Mouse (Mus musculus) G1E-ER4 (cell line): Measurements from ENCODE around the gene Wdr46. TPM values are rescaled to one million over a fixed set of nuclear protein-coding genes. Genes with fewer than 3 reads are reported as not detected.

Experiments used
- GATA1 ChIP-seq: IDR thresholded peaks from one replicate; pipeline ENCODE4 v1.8.0; 2012; ENCODE audit warnings: low read length, inconsistent platforms
- polyA plus RNA-seq: library from polyadenylated mRNA; stranded (reverse); fragments of >175 nt; gene quantifications from 2 replicates; pipeline ENCODE4 v1.2.3, GENCODE M21; 2012

Wdr46 gene
- polyA plus RNA-seq, 1 experiment, result 186 TPM

GRCm38 (mm10) chr17:33954646-33955554 lies 14.4 kb downstream of the Wdr46 start:
- TF ChIP-seq GATA1, result no peak

- no peak for TF ChIP-seq GATA1
These were observed 15.2 kb downstream of the Wdr46 start, which contains the start of the genes Vps52 and Rps18 for GRCm38 (mm10) chr17:33955555-33956214. Gene Vps52, plus strand, starts transcription at chr17:33955812. Gene Rps18, minus strand, starts transcription at chr17:33956001.

GRCm38 (mm10) chr17:33956336-33956735 lies 15.9 kb downstream of the Wdr46 start:
- TF ChIP-seq GATA1, result no peak

GRCm38 (mm10) chr17:33957493-33957892 lies 17.0 kb downstream of the Wdr46 start:
- no peak for TF ChIP-seq GATA1

- TF ChIP-seq GATA1, result no peak
These were observed 18.0 kb downstream of the Wdr46 start for GRCm38 (mm10) chr17:33958451-33958850.

- TF ChIP-seq GATA1, result no peak
These were observed 18.7 kb downstream of the Wdr46 start for GRCm38 (mm10) chr17:33959135-33959534.

GRCm38 (mm10) chr17:33959948-33960347 lies 19.5 kb downstream of the Wdr46 start:
- no peak for TF ChIP-seq GATA1

- TF ChIP-seq GATA1, result no peak
These were observed 22.4 kb downstream of the Wdr46 start for GRCm38 (mm10) chr17:33962876-33963275.

GRCm38 (mm10) chr17:33965082-33965845 lies 24.8 kb downstream of the Wdr46 start:
- no peak for TF ChIP-seq GATA1

GRCm38 (mm10) chr17:33965846-33966550 lies 25.5 kb downstream of the Wdr46 start:
- TF ChIP-seq GATA1, result no peak

- TF ChIP-seq GATA1, result no peak
These were observed 28.0 kb downstream of the Wdr46 start for GRCm38 (mm10) chr17:33968489-33968888.

GRCm38 (mm10) chr17:33968927-33969326 lies 28.5 kb downstream of the Wdr46 start:
- no peak for TF ChIP-seq GATA1

- TF ChIP-seq GATA1, result no peak
These were observed 28.9 kb downstream of the Wdr46 start for GRCm38 (mm10) chr17:33969394-33969793.

GRCm38 (mm10) chr17:33972691-33973090 lies 32.2 kb downstream of the Wdr46 start:
- no peak for TF ChIP-seq GATA1

GRCm38 (mm10) chr17:33973572-33973971 lies 33.1 kb downstream of the Wdr46 start:
- TF ChIP-seq GATA1, result no peak
